Mouse (Mus musculus) CD4-positive, CD25-positive, alpha-beta regulatory T cell (primary cell): ENCODE results near the gene Nms. TPM values are rescaled to one million over a fixed set of nuclear protein-coding genes. Genes with fewer than 3 reads are reported as not detected.

Source experiments
- polyA plus RNA-seq: library from polyadenylated mRNA; unstranded; fragments of 100-300 nt; shearing (Covaris generic); gene quantifications from one replicate; pipeline ENCODE4 v1.2.1, GENCODE M21; 2017

The Nms gene
- polyA plus RNA-seq = not detected

DNA sequence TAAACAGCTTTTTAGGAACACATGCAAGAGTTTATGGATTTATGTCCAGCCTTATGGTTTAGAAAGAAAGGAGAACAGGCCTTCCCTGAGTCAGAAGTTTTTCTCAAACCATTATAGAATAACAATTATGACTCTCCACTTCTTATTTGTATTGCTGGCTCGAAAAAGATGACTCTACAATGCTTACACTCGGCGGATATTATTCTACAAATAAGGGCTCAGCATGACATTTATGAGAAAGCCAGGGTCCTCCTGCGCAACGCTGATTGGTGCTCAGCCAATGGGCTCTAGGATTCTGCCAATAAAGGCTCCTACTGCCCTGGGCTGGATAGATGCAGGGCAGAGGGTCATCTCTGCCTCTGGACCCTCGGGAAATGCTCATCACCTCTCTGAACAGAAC, at the start of gene Nms:
TSS of gene Nms (plus strand) at position 301 of the 400 bp plus-strand sequence.

GRCm38 (mm10) chr1:38897431-38898248, 41.3 kb upstream of the Nms start, which contains the start of gene Chst10:
Gene Chst10, minus strand, starts transcription at chr1:38898161.

GRCm38 (mm10) chr1:38985308-38985707, 46.4 kb downstream of the Nms start, which contains the start of gene Pdcl3:
Gene Pdcl3, plus strand, starts transcription at chr1:38985608.

Other genes starting within 250 kb of the Nms start
- gene Lonrf2, start 102.4 kb upstream of the Nms start, polyA plus RNA-seq = 0.05 TPM
- gene Chst10, start 41.0 kb upstream of the Nms start, polyA plus RNA-seq = 39.4 TPM
- gene Pdcl3, start 46.5 kb downstream of the Nms start, polyA plus RNA-seq = 99.6 TPM